Mouse (Mus musculus): ENCODE data around the gene Tmem170b. TPM values are rescaled to one million over a fixed set of nuclear protein-coding genes. Genes with fewer than 3 reads are reported as not detected.
"Not testable (repeated sequence)": the region's sequence is repeated elsewhere in the genome, so short reads cannot be mapped to it uniquely, and the experiment has no call there.

Tmem170b gene
- polyA plus RNA-seq, 1 experiment: 1.6 TPM

DNA sequence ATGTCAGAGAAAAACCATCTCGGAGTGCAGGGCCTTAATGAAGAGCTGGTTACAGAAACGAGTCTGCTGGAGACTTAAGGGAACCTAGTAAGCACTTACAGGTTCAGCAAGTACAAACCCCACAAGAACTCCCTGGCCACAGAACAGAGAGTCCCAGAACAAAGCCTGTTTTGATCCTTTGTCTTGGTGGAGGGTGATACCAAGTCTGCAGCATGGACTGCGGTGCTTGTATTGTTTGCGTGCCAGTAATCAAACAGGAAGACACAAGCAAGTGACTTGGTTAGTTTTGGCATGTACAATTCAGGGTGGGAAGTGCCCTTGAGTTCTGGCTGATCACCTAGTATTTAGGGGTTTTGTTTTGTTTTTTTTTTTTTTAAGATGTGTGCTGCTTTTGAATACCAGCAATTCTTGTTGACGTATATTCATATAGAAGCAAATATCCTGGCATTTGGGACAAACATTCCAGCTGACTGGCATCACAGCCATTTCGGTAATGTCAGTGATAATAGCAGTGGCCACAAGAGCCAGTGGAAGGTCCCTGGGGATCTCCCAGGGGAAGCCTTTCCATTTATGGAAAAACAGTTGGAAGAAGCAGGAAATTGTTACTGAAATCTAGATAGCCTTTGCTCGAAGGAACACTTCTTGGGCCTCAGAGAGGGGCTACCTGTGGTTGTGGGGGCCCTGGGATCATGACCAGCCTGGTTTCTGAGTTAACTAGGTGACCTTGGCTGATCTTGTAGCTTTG is 64.9 kb downstream of the Tmem170b start:
- H3K4me3 ChIP-seq (ENCODE audit: control insufficient read depth, low read depth, low read length): no peak overlapping the region
- no peaks in the 10 kb centered on the region for H3K36me3 ChIP-seq (ENCODE audit: control insufficient read depth, insufficient read depth, low read length)
- no peak for TF ChIP-seq POLR2A (IDR thresholded peaks at IDR 0.05; ENCODE audit: control insufficient read depth, low read depth, low read length)
- no peak for TF ChIP-seq CTCF (IDR thresholded peaks at IDR 0.05; ENCODE audit: control insufficient read depth, insufficient read depth, insufficient replicate concordance, low read depth, low read length)
- no peaks in the 10 kb centered on the region for H3K4me1 ChIP-seq (ENCODE audit: control insufficient read depth, insufficient read depth, low read length)
- H3K27ac ChIP-seq (ENCODE audit: control insufficient read depth, insufficient read depth, low read depth, low read length): no peak overlapping the region
- H3K27me3 ChIP-seq (ENCODE audit: control insufficient read depth, insufficient read depth, low read length): no peaks in the 10 kb centered on the region

DNA sequence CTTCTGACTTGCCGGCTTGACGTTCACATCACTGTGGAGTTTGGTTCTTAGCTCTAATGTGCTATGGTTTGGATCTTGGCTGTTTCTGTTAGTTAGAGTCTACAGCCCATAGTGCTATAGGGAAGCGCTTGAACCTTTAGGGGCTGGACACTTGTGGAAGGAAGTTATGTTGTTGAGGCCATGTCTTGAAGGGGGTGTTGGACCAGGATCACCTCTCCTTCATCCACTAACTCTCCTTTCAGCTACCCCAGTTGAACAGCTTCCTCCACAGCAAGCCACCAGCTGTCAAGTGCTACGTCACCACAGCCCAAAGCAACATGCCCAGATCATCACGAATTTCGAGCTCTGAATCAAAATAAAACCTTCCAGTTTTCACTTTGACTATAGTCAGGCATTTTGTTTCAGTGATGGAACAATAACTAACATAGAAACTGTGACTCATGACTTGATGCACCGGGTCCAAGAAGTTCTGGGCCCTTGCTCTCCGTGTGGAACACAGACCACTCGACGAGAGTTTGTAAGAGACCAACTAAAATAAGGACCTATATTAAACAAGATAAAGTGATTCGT is 65.5 kb downstream of the Tmem170b start:
- no peak overlapping the region for H3K27ac ChIP-seq (ENCODE audit: control insufficient read depth, insufficient read depth, low read depth, low read length)
- TF ChIP-seq POLR2A (IDR thresholded peaks at IDR 0.05; ENCODE audit: control insufficient read depth, low read depth, low read length): no peak
- TF ChIP-seq CTCF (IDR thresholded peaks at IDR 0.05; ENCODE audit: control insufficient read depth, insufficient read depth, insufficient replicate concordance, low read depth, low read length): no peak
- H3K4me3 ChIP-seq (ENCODE audit: control insufficient read depth, low read depth, low read length): no peak overlapping the region
- H3K27me3 ChIP-seq (ENCODE audit: control insufficient read depth, insufficient read depth, low read length): no peaks in the 10 kb centered on the region
- no peaks in the 10 kb centered on the region for H3K4me1 ChIP-seq (ENCODE audit: control insufficient read depth, insufficient read depth, low read length)
- H3K36me3 ChIP-seq (ENCODE audit: control insufficient read depth, insufficient read depth, low read length): no peaks in the 10 kb centered on the region

DNA sequence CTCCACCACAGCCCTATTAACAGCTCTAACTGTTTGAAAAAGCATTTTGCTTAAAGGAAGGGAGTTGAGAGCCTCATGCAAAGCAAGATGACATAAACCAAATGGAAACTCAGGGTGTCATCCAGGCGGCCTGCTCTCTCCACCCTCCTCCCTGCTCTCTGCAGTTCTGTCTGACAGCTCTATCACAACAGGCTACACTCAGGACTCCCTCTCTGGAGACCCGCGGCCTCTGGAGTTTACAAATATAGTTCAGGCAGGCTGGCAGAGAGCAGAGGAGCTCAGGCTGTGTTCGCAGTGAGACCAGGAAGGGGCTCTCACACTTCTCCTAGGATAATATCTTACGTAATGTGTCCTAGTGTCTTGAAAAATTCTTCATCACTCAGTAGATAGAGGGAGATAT is 67.2 kb downstream of the Tmem170b start:
- H3K27ac ChIP-seq (ENCODE audit: control insufficient read depth, insufficient read depth, low read depth, low read length); H3K4me1 ChIP-seq (ENCODE audit: control insufficient read depth, insufficient read depth, low read length); H3K27me3 ChIP-seq (ENCODE audit: control insufficient read depth, insufficient read depth, low read length); H3K4me3 ChIP-seq (ENCODE audit: control insufficient read depth, low read depth, low read length); H3K36me3 ChIP-seq (ENCODE audit: control insufficient read depth, insufficient read depth, low read length): not testable (repeated sequence)

DNA sequence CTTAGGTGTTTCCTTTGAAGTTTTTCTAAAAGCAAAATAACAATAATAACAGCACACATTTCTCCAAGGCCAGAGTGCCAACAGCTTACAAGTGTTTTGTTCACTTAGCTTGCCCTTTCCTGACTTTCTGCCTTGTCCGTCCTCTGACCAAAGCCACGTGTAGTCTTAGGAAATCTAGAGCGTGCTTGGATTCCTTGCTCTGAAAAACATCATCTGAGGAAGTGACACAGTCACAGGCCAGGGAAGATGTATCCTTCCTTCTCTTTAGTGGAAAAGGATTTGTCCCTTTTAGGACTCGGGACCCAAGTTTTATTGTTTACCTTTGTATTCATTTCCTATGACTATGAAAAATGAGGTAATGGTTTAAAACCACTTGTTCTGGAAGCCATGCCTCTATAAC is 67.8 kb downstream of the Tmem170b start:
- H3K4me3 ChIP-seq (ENCODE audit: control insufficient read depth, low read depth, low read length): no peak overlapping the region
- H3K27ac ChIP-seq (ENCODE audit: control insufficient read depth, insufficient read depth, low read depth, low read length): no peak overlapping the region
- no peaks in the 10 kb centered on the region for H3K27me3 ChIP-seq (ENCODE audit: control insufficient read depth, insufficient read depth, low read length)
- H3K36me3 ChIP-seq (ENCODE audit: control insufficient read depth, insufficient read depth, low read length): no peaks in the 10 kb centered on the region
- TF ChIP-seq POLR2A (IDR thresholded peaks at IDR 0.05; ENCODE audit: control insufficient read depth, low read depth, low read length): no peak
- no peak for TF ChIP-seq CTCF (IDR thresholded peaks at IDR 0.05; ENCODE audit: control insufficient read depth, insufficient read depth, insufficient replicate concordance, low read depth, low read length)
- H3K4me1 ChIP-seq (ENCODE audit: control insufficient read depth, insufficient read depth, low read length): no peaks in the 10 kb centered on the region

DNA sequence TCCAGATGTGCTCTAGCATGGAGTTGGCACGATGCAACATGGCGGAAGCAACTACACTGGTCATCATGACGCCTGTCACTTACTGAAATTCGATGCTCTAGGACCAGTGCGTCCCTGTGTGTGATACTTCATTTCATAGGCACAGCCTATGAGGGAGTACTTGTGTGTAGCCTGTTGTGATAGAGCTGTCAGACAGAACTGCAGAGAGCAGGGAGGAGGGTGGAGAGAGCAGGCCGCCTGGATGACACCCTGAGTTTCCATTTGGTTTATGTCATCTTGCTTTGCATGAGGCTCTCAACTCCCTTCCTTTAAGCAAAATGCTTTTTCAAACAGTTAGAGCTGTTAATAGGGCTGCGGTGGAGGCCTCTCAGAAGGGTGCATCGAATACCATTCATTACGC is 68.9 kb downstream of the Tmem170b start:
- not testable (repeated sequence) for H3K27ac ChIP-seq (ENCODE audit: control insufficient read depth, insufficient read depth, low read depth, low read length); H3K36me3 ChIP-seq (ENCODE audit: control insufficient read depth, insufficient read depth, low read length); H3K4me3 ChIP-seq (ENCODE audit: control insufficient read depth, low read depth, low read length); H3K4me1 ChIP-seq (ENCODE audit: control insufficient read depth, insufficient read depth, low read length); H3K27me3 ChIP-seq (ENCODE audit: control insufficient read depth, insufficient read depth, low read length)

DNA sequence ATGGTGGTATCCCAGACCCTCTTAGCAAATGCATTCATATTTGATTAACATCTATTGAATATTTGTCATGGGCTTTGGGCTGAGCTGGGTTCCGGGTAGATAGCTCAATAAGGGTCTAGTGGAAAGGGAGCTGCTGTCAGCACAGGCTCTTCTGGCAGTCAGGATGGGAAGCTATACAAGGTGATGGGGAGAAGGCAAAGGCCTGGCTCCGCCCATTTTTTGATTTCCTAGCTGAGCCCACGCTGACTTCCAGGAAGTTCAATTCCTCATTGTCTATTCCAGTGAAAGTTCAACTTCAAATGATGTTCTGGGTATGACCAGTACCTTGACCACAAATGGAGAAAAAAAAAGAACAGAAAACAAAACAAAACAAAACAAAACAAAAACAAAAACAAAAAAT is 69.8 kb downstream of the Tmem170b start:
- no peaks in the 10 kb centered on the region for H3K36me3 ChIP-seq (ENCODE audit: control insufficient read depth, insufficient read depth, low read length)
- TF ChIP-seq POLR2A (IDR thresholded peaks at IDR 0.05; ENCODE audit: control insufficient read depth, low read depth, low read length) (no peak), CTCF (IDR thresholded peaks at IDR 0.05; ENCODE audit: control insufficient read depth, insufficient read depth, insufficient replicate concordance, low read depth, low read length) (no peak)
- H3K27ac ChIP-seq (ENCODE audit: control insufficient read depth, insufficient read depth, low read depth, low read length): no peak overlapping the region
- H3K4me1 ChIP-seq (ENCODE audit: control insufficient read depth, insufficient read depth, low read length): no peaks in the 10 kb centered on the region
- H3K27me3 ChIP-seq (ENCODE audit: control insufficient read depth, insufficient read depth, low read length): no peaks in the 10 kb centered on the region
- no peak overlapping the region for H3K4me3 ChIP-seq (ENCODE audit: control insufficient read depth, low read depth, low read length)

DNA sequence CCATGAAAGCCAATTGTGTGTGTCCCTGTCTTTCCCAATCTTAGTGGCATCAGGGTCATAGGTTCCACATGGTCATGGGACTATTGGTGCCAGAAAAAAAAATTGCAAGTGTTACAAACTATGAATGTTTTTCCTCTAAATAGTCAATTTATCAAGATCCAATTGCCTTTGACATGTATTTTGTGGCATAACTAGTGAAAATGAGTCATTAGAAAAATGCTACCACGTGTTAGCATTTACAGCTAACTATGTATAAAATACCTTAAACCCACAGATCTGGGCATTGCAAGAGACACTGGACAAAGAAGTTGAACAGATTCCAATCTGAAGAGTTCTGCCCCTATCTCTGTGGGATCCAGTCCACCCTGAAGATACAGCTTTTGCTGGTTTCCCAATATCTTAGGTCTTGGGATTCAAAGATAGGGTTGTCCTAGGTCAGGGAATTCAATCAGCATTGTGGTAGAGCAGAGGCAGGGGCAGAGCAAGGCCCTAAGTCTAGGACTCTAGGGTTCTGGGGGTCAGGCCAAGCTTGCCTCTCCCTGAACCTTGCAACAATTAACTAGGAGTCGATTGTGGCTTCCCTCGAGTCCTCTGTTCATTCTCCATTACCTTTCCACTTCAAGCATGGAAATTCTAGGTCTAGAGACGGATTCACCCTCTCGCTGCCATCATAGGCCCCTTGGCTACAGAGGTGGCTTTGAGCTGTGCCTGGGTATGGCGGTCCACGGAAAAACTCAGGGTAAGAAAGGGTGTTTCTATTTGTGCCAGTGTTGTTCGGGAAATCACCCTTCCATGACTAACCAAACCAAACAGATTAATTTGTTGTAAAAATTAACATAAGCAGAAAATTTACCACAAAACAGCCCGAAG is 70.5 kb downstream of the Tmem170b start:
- Histone ChIP-seq H3K36me3 (ENCODE audit: control insufficient read depth, insufficient read depth, low read length) (no peaks in the 10 kb centered on the region), H3K4me3 (ENCODE audit: control insufficient read depth, low read depth, low read length) (no peak overlapping the region), H3K4me1 (ENCODE audit: control insufficient read depth, insufficient read depth, low read length) (no peaks in the 10 kb centered on the region), H3K27me3 (ENCODE audit: control insufficient read depth, insufficient read depth, low read length) (no peaks in the 10 kb centered on the region), H3K27ac (ENCODE audit: control insufficient read depth, insufficient read depth, low read depth, low read length) (no peak overlapping the region)
- TF ChIP-seq CTCF (IDR thresholded peaks at IDR 0.05; ENCODE audit: control insufficient read depth, insufficient read depth, insufficient replicate concordance, low read depth, low read length) (no peak), POLR2A (IDR thresholded peaks at IDR 0.05; ENCODE audit: control insufficient read depth, low read depth, low read length) (no peak)
